Mouse (Mus musculus): ENCODE measurements around the gene Mfrp. TPM values are rescaled to one million over a fixed set of nuclear protein-coding genes. Genes with fewer than 3 reads are reported as not detected.

The Mfrp gene
- polyA plus RNA-seq (2016; fragmentation: Nextera tagmentation; extraction: Ambion mirVana): 0.14 and 0.30 TPM in 2 replicates

DNA sequence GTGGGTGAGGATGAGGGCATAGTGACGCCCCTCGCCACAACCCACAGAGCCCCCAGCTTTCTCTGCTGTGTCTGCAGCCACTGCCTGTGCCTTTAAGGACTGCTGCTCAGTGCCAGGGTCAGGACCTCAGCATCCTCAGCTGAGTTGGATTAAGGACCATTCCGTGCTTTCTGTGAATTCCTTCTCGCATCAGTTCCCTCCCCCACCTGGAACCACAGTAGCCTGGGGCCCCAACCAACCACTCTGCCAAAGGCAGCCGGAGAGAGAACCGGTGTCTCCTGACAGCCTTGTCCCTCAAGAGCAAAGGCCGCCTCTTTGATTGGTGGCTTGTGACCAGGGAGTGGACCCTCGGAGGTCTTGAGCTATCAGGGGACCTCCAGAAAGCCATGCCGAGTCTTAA, at the start of gene Mfrp:
TSS of gene Mfrp (plus strand) at position 240 of the 400 bp plus-strand sequence.
- ATAC-seq (ENCODE audit: low FRiP score): no peak
- WGBS: 64% methylated on average over 9 of the region's 9 CpGs
- Histone ChIP-seq H3K4me3 (no peak within 1 kb of the TSS), H3K9me3 (replicated peaks) (no peaks in the 10 kb centered on the region), H3K27me3 (no peaks in the 10 kb centered on the region), H3K27ac (no peak within 1 kb of the TSS), H3K4me2 (replicated peaks) (no peak within 1 kb of the TSS), H3K4me1 (peaks cover 3% of the 10 kb centered on the region; the same call in 1 of the 2 replicates), H3K36me3 (peaks cover 14% of the 10 kb centered on the region), H3K9ac (no peak within 1 kb of the TSS)

DNA sequence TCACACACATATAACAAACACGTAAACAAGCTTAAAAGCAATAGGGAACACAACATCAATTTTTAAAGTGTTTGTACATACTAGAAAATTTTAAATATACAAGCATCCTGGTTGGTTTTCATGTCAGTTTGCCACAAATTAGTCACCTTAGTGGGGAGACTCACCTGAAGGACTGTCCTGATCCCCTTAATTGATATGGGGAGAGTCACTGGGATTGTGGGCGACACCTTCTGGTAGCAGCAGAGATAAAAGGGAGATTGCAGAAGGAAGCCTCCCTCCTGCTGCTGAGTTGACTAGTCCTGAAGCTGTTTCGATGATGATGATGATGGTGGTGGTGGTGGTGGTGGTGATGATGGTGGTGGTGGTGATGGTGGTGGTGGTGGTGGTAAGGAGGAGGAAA, 48.7 kb upstream of the Mfrp start:
- H3K9me3 ChIP-seq (replicated peaks): 0 out of 2 replicates have a peak, but pooled peaks cover 5% of the 10 kb centered on the region
- H3K9ac ChIP-seq: no peak overlapping the region
- no peak overlapping the region for H3K4me3 ChIP-seq
- H3K27me3 ChIP-seq: 0 out of 2 replicates have a peak, but pooled peaks cover 2% of the 10 kb centered on the region
- H3K4me2 ChIP-seq (replicated peaks): no peak overlapping the region
- no peaks in the 10 kb centered on the region for H3K4me1 ChIP-seq
- ATAC-seq (ENCODE audit: low FRiP score): no peak
- no peak overlapping the region for H3K27ac ChIP-seq
- WGBS: 63% methylated on average over 3 of the region's 3 CpGs
- H3K36me3 ChIP-seq: no peaks in the 10 kb centered on the region

DNA sequence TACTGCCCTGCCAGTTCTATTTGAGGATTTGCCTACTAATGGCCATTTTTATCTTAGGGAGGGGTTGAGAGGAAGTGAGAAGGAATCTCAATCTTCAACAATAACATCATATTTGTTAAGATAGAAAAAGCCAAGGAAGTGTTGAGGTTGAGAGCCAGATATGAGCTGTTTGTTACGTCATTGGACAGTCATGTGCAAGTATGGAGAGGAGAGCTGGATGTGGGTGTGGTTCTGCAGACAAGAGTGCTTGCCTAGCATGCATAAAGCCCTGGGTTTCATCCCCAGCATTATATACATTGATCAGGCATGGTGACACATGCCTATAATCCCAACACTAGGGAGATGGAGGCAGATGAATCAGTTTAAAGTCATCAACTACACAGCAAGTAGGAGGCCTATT, 47.6 kb upstream of the Mfrp start:
- H3K4me1 ChIP-seq: no peaks in the 10 kb centered on the region
- H3K9ac ChIP-seq: no peak overlapping the region
- H3K4me2 ChIP-seq (replicated peaks): no peak overlapping the region
- H3K27me3 ChIP-seq: 0 out of 2 replicates have a peak, but pooled peaks cover 2% of the 10 kb centered on the region
- no peak overlapping the region for H3K27ac ChIP-seq
- H3K9me3 ChIP-seq (replicated peaks): 0 out of 2 replicates have a peak, but pooled peaks cover 5% of the 10 kb centered on the region
- ATAC-seq (ENCODE audit: low FRiP score): no peak
- no peaks in the 10 kb centered on the region for H3K36me3 ChIP-seq
- H3K4me3 ChIP-seq: no peak overlapping the region
- WGBS: 78% methylated on average over 1 of the region's 1 CpGs

DNA sequence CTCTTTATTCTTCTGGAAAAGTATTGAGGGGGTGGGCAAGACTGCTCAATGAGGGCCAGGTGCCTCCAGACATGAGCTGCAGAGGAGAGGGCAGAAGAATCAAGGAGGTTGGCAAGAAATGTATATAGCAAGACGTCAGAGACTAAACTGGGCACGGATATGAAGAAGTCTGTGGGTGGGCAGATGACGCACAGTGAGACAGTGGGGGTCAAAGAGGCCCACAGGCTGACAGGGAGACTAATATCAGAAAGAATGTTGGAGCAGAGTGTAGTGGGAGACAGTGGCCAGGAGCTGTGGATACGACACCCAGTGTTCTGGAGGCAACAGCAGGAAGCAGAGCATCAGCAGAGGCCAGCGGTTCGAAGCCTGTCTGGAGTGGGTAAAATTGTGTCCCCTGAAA, 42.9 kb upstream of the Mfrp start:
- no peak overlapping the region for H3K9ac ChIP-seq
- 0 out of 2 replicates have a peak, but pooled peaks cover 5% of the 10 kb centered on the region for H3K9me3 ChIP-seq (replicated peaks)
- no peaks in the 10 kb centered on the region for H3K27me3 ChIP-seq
- WGBS: 88% methylated on average over 6 of the region's 6 CpGs
- no peak overlapping the region for H3K27ac ChIP-seq
- no peak overlapping the region for H3K4me2 ChIP-seq (replicated peaks)
- H3K36me3 ChIP-seq: no peaks in the 10 kb centered on the region
- H3K4me3 ChIP-seq: no peak overlapping the region
- H3K4me1 ChIP-seq: no peaks in the 10 kb centered on the region
- no peak for ATAC-seq (ENCODE audit: low FRiP score)

DNA sequence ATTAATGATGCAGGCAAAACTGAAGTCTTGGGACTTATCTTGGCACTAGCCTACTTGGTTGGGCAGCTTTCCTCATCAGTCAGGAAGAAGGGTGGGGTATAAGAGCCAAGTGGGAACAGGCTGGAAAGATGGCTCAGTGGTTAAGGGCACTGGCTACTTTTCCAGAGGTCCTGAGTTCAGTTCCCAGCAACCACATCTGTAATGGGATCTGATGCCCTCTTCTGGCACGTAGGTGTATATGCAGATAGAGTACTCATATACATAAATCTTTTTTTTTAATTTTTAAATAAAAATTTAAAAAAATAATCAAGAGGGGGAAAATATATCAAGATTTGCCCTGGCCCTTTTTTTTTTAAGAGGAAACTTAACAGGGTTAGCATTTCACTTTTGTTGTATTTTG, 36.4 kb upstream of the Mfrp start:
- no peaks in the 10 kb centered on the region for H3K9me3 ChIP-seq (replicated peaks)
- H3K4me1 ChIP-seq: peaks cover 11% of the 10 kb centered on the region
- no peak overlapping the region for H3K4me3 ChIP-seq
- H3K27me3 ChIP-seq: no peaks in the 10 kb centered on the region
- H3K36me3 ChIP-seq: no peaks in the 10 kb centered on the region
- no peak overlapping the region for H3K9ac ChIP-seq
- no peak overlapping the region for H3K4me2 ChIP-seq (replicated peaks)
- H3K27ac ChIP-seq: no peak overlapping the region
- 27% methylated on average over 1 of the region's 1 CpGs for WGBS
- ATAC-seq (ENCODE audit: low FRiP score): no peak

DNA sequence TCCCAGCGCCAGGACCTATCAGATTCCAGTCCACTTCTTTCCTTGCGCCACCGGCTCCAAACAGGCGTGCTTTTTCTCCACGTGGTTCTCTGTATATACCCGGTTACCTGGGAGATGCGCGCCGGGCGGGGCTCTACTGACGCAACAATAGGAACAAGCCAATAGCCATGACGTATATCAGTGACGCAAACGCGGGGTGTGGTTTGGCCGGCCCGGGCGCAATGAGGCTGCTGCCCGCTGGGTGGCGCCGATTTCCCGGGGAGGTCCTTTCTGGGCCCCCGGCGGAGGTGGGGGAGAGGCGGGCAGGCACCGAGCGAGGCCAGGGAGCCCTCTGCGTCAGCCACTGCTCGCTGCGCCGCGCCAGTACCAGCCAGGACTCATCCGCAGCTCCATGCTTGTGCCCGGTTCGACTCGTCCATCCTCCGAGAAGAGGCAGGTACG, 34.7 kb upstream of the Mfrp start, which contains the start of gene Usp2:
TSS of gene Usp2 (plus strand) at position 237 of the 441 bp plus-strand sequence.
- H3K4me3 ChIP-seq: peak within 1 kb of the TSS; percentile 47
- H3K4me1 ChIP-seq: peaks cover 26% of the 10 kb centered on the region
- under 1% methylated on average over 38 of the region's 38 CpGs for WGBS
- no peak within 1 kb of the TSS for H3K27ac ChIP-seq
- no peaks in the 10 kb centered on the region; the same call in 1 of the 2 replicates for H3K27me3 ChIP-seq
- peak within 1 kb of the TSS; percentile 65 for H3K9ac ChIP-seq
- no peaks in the 10 kb centered on the region for H3K9me3 ChIP-seq (replicated peaks)
- peak; percentile 98 for ATAC-seq (ENCODE audit: low FRiP score)
- H3K36me3 ChIP-seq: no peaks in the 10 kb centered on the region
- H3K4me2 ChIP-seq (replicated peaks): peak within 1 kb of the TSS; percentile 88

DNA sequence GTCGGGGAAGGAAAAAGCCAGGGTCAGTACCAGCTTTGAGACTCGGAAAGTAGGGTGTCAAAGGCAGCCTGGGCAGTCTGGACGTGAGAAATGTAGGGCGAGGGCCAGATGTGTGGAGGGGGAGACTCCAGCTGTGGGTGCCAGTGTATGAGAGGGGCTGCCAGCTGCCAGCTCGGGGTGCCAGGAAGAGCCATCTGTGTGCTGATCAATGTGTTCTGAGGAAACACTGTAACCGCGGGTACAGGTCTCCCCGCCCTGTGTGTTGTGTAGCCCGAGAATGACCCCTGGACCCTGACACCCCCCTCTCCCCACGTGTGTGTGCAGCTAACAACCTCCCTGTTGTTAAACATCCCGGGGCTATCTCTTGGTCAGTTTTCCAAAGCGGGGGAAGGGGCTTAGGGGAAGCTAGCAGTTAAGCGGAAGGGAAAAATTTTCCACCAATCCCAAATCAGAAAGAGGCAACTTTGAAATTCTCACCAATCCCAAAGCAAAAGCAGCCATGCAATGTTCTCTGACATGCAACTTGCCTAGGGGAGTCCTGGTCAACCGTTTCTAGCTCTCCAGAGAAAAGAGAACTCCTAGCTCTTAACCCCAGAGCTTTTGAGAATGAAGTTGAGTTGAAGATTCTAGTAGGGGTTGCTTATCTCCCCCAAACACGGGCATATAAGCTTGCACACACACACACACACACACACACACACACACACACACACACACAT, 34.1 kb upstream of the Mfrp start:
- H3K4me2 ChIP-seq (replicated peaks): peak overlapping the region; percentile 88
- peak overlapping the region; percentile 65 for H3K9ac ChIP-seq
- no peaks in the 10 kb centered on the region; the same call in 1 of the 2 replicates for H3K27me3 ChIP-seq
- no peaks in the 10 kb centered on the region for H3K36me3 ChIP-seq
- no peaks in the 10 kb centered on the region for H3K9me3 ChIP-seq (replicated peaks)
- no peak for ATAC-seq (ENCODE audit: low FRiP score)
- H3K4me3 ChIP-seq: peak overlapping the region; percentile 47
- 8% methylated on average over 15 of the region's 15 CpGs for WGBS
- peaks cover 32% of the 10 kb centered on the region for H3K4me1 ChIP-seq
- no peak overlapping the region for H3K27ac ChIP-seq

DNA sequence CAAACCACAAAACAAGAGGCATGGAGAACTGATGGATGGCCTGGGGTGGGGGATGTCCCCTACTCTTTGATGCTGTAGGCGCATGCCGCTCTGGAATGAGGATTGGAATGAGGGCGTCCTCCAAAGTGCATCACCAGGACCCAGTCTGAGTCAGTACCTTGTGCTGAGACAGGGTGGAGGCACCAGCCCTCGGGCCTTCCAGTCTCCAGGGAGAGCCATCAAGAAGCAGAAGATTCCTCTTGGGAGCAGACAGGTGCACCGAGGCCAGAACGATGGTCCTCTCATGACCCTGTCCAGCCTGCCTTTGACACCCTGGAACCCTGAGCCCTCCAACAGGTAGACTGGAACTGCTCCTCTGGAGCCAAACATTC, 33.6 kb upstream of the Mfrp start:
- Histone ChIP-seq H3K9ac (no peak overlapping the region), H3K4me3 (no peak overlapping the region), H3K4me2 (replicated peaks) (no peak overlapping the region), H3K36me3 (no peaks in the 10 kb centered on the region), H3K9me3 (replicated peaks) (no peaks in the 10 kb centered on the region), H3K4me1 (peaks cover 37% of the 10 kb centered on the region), H3K27ac (no peak overlapping the region), H3K27me3 (no peaks in the 10 kb centered on the region; the same call in 1 of the 2 replicates)
- 88% methylated on average over 6 of the region's 6 CpGs for WGBS
- no peak for ATAC-seq (ENCODE audit: low FRiP score)

DNA sequence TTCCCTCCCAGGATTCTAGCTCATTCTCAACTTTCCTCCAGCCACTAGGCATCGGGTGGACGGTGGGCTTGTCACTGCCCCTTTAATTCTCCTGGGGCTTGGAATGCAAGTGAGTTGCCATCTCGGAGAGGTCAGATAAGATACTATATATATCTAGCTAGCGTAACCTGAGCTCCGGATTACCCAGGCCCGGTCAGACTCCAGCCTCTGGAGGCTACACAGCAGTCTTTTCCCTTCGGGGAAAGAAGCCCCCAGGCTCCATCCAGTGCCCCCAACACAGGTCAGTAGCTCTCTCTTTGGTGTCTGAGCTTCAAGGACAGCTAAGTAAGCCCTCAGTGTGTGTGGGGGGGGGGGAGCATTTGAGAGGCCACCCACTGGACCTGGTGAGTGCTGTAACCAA, 32.3 kb upstream of the Mfrp start:
- Histone ChIP-seq H3K4me2 (replicated peaks) (no peak overlapping the region), H3K36me3 (no peaks in the 10 kb centered on the region), H3K9me3 (replicated peaks) (no peaks in the 10 kb centered on the region), H3K9ac (no peak overlapping the region), H3K4me3 (no peak overlapping the region), H3K27ac (no peak overlapping the region), H3K27me3 (no peaks in the 10 kb centered on the region; the same call in 1 of the 2 replicates), H3K4me1 (peaks cover 42% of the 10 kb centered on the region)
- no peak for ATAC-seq (ENCODE audit: low FRiP score)
- 33% methylated on average over 7 of the region's 7 CpGs for WGBS

DNA sequence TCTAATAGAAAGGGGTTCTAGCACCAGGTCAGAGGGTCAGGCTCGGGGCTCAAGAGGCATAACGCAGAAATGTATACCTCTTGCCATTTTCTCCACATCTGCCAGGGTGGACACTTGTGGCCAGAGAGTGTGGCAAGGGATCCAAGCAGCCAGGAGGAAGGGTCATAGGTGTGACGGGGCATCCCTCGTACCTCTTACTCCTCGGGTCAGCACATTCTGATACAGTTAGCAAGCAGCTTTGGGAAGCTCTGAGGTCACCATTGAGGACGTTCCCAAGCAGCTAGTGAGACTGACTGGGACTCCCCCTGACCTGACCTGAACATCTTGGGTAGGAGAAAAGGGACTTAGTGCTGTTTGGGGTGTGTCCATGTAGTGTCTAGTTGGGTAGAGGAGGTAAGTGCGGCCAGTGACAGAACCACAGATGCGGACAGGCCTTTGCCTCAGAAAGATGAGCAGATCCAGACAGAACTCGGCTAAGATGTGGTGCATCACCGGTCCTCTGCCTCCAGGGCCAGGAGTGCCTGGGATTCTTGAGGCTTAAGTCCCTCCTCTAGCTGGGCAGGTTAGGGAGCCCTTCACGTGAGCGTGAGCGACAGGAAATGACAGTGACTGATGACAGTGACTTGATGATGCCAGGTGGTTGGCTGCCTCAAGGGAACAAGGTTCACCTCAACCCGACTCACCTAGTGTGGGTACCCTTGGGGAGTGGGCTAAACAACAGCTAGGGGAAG, 31.3 kb upstream of the Mfrp start:
- no peaks in the 10 kb centered on the region; the same call in 1 of the 2 replicates for H3K27me3 ChIP-seq
- H3K9ac ChIP-seq: no peak overlapping the region
- no peak overlapping the region for H3K27ac ChIP-seq
- WGBS: 72% methylated on average over 14 of the region's 14 CpGs
- no peak overlapping the region for H3K4me2 ChIP-seq (replicated peaks)
- H3K4me3 ChIP-seq: no peak overlapping the region
- no peak for ATAC-seq (ENCODE audit: low FRiP score)
- no peaks in the 10 kb centered on the region for H3K9me3 ChIP-seq (replicated peaks)
- H3K36me3 ChIP-seq: no peaks in the 10 kb centered on the region
- H3K4me1 ChIP-seq: peaks cover 42% of the 10 kb centered on the region

DNA sequence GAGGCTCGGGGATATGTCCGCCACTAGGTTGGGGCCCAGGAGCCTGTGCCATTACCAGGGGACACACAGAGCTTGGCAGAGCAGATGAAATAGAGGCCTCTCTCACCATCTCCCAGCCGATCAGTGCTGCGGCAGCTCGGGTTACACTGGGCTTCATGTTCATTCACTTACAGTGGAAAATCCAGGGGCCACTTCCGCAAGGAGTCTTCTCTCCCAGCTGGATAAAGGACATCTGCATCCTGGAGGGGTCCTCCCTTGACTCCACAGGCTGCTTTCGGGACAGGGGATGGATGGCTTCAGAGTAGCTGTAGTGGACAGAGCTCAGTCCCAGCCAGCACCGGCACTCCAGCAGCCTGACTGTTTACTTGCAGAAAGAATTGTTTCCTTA, 30.7 kb upstream of the Mfrp start:
- Histone ChIP-seq H3K27me3 (no peaks in the 10 kb centered on the region; the same call in 1 of the 2 replicates), H3K4me1 (peaks cover 42% of the 10 kb centered on the region), H3K36me3 (no peaks in the 10 kb centered on the region), H3K4me2 (replicated peaks) (no peak overlapping the region), H3K9ac (no peak overlapping the region), H3K27ac (peak overlapping the region; percentile 30; the same call in 1 of the 2 replicates), H3K9me3 (replicated peaks) (no peaks in the 10 kb centered on the region), H3K4me3 (no peak overlapping the region)
- no peak for ATAC-seq (ENCODE audit: low FRiP score)
- WGBS: 33% methylated on average over 8 of the region's 8 CpGs

DNA sequence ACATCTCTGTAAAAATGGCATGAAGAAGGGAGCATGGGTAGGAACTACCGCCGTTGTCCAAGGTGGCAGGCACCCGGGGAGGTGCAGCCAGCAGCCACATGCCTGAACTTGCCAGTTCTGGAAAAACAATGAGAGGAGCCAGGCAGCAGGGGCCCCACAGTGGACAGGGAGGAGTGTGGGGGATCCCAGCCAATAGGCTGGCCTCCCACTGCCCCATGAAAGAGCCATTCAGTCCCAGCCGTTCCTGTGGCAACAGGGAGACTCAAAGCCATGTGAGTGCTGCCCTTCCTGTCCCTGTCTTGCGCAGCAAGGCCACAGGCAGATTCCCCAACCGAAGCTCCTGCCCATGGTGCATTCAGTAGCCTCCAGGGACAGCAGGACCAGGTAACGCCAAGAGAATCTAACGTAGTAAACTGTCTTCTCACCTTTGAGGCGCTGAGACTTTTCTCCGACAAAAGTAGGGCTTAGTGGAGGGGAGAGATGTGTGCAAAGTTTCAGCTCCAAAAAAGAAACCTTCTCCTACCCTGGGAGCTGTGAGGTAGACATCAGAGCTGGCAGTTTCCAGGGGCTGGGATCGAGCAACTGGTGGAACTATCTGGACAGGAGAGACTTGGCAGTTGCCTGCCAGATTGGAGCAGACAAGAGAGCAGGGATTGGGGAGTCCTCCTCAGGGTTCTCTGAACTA, 29.5 kb upstream of the Mfrp start:
- Histone ChIP-seq H3K9ac (peak overlapping the region; percentile 32), H3K4me1 (peaks cover 44% of the 10 kb centered on the region), H3K27me3 (no peaks in the 10 kb centered on the region; the same call in 1 of the 2 replicates), H3K9me3 (replicated peaks) (no peaks in the 10 kb centered on the region), H3K27ac (peak overlapping the region; percentile 74), H3K4me2 (replicated peaks) (peak overlapping the region; percentile 35), H3K36me3 (no peaks in the 10 kb centered on the region), H3K4me3 (no peak overlapping the region)
- ATAC-seq (ENCODE audit: low FRiP score): peak; percentile 66
- 19% methylated on average over 11 of the region's 11 CpGs for WGBS

Data from hindbrain, embryonic 12.5 days (tissue).